9 mouse cellular contexts compared by ENCODE assay signal in genomic region chr7:35879755-35880304, GRCm38 (mm10).
DNase-seq lines count a peak whose midpoint lies in the region; ATAC-seq lines count a peak whose summit lies in the region.
"Had no signal": no experiment of that assay in that cellular context is flagged by ENCODE, and none has a peak within 500 bp of the region (broad histone marks: within the 10 kb centered on the region; RNA-seq: fewer than 3 reads in every experiment).

No protein-coding gene starts in this region.

- no peaks in the 10 kb centered on the region for H3K36me3 ChIP-seq in intestine, embryonic 16.5 days (ENCODE audit: control insufficient read depth, insufficient read depth, low read length)
- no peaks in the 10 kb centered on the region for H3K36me3 ChIP-seq in limb, embryonic 12.5 days
- H3K36me3 ChIP-seq: G1E had no signal

- H3K27ac ChIP-seq in intestine, embryonic 16.5 days (ENCODE audit: low read length) = no peak overlapping the region
- H3K27ac ChIP-seq in limb, embryonic 12.5 days = no peak overlapping the region

- no peaks in the 10 kb centered on the region for H3K4me1 ChIP-seq in intestine, embryonic 16.5 days (ENCODE audit: control insufficient read depth, insufficient read depth, low read length)
- peaks cover 7% of the 10 kb centered on the region; the same call in 1 of the 2 replicates for H3K4me1 ChIP-seq in limb, embryonic 12.5 days (replicated peaks)

- H3K9me3 ChIP-seq in intestine, embryonic 16.5 days (ENCODE audit: control insufficient read depth, low read length) = no peaks in the 10 kb centered on the region
- no peaks in the 10 kb centered on the region for H3K9me3 ChIP-seq in limb, embryonic 12.5 days

- no peak overlapping the region for H3K9ac ChIP-seq in intestine, embryonic 16.5 days (ENCODE audit: low read depth, low read length)
- H3K9ac ChIP-seq in limb, embryonic 12.5 days (replicated peaks) = no peak overlapping the region

- no peaks in the 10 kb centered on the region for H3K27me3 ChIP-seq in intestine, embryonic 16.5 days (replicated peaks; ENCODE audit: control insufficient read depth, insufficient read depth, low read length)
- no peaks in the 10 kb centered on the region for H3K27me3 ChIP-seq in limb, embryonic 12.5 days

- 47% methylated on average over 9 of the region's 9 CpGs for WGBS in intestine, embryonic 16.5 days
- whole genome bisulfite sequencing in limb, embryonic 12.5 days = 50% methylated on average over 9 of the region's 9 CpGs

- peak; percentile 62; the same call in 1 of the 2 replicates for ATAC-seq in intestine, embryonic 16.5 days
- peak; percentile 84 for ATAC-seq in limb, embryonic 12.5 days (ENCODE audit: insufficient number of reproducible peaks, insufficient read depth, low FRiP score, low TSS enrichment, low read depth)

- peak; percentile 72 for DNase-seq in layer of hippocampus, adult 11-12 months (ENCODE audit: low spot score)
- DNase-seq in layer of hippocampus, adult 9-10 months (ENCODE audit: low spot score) = no peak
- peak; percentile 62 to 77 for DNase-seq in cerebellum, postnatal 25 days
- peak; percentile 74 to 80 for DNase-seq in frontal cortex, postnatal 36 days (ENCODE audit: low spot score in 2 of 2)
- peak; percentile 85 for DNase-seq in neural tube, embryonic 10.5 days (ENCODE audit: extremely low spot score, low spot score)
- DNase-seq in testis, postnatal 10 days (ENCODE audit: low spot score) = peak; percentile 94

- no peak overlapping the region for H3K4me3 ChIP-seq in intestine, embryonic 16.5 days (ENCODE audit: low read length)
- no peak overlapping the region for H3K4me3 ChIP-seq in limb, embryonic 12.5 days (replicated peaks)

- no peak overlapping the region for H3K4me2 ChIP-seq in intestine, embryonic 16.5 days (ENCODE audit: low read depth, low read length)
- H3K4me2 ChIP-seq in limb, embryonic 12.5 days = no peak overlapping the region
